Mouse (Mus musculus) cerebellum, adult 2 months (tissue): ENCODE measurements at regions not wholly inside any gene's neighbourhood (a gene's known extent, or its start where the extent isn't known, plus 50 kb on each side); places are given as distances from the start of the nearest gene placed in this dataset.

Experiments
- DNase-seq, 2 experiments: peaks; one replicate each; pipeline ENCODE4 v3.0.0; 2021
- H3K27ac ChIP-seq: fragments of 200-500 bp; 2 replicates; pipeline ENCODE4 v1.5.1; 2012; ENCODE audit warnings: low read length, control low read depth, inconsistent platforms; ENCODE audit not compliant: insufficient read depth
- H3K27me3 ChIP-seq: fragments of 200-500 bp; 2 replicates; pipeline ENCODE4 v1.6.1; 2012; ENCODE audit warnings: inconsistent platforms, mild to moderate bottlenecking, low read length, moderate library complexity; ENCODE audit not compliant: control insufficient read depth, insufficient read depth
- H3K4me1 ChIP-seq: fragments of 200-500 bp; 2 replicates; pipeline ENCODE4 v1.6.1; 2011; ENCODE audit warnings: low read length; ENCODE audit not compliant: control insufficient read depth, insufficient read depth
- H3K4me3 ChIP-seq: fragments of 200-500 bp; replicated peaks from 2 replicates; pipeline ENCODE3; 2011; ENCODE audit warnings: mild to moderate bottlenecking, low read depth, low read length, control low read depth; ENCODE audit not compliant: insufficient read depth
- CTCF ChIP-seq: fragments of 200-500 bp; IDR thresholded peaks from 2 replicates; pipeline ENCODE4 v1.5.1; 2011; ENCODE audit warnings: low read depth, mild to moderate bottlenecking, control low read depth, low read length, moderate library complexity, borderline replicate concordance; ENCODE audit not compliant: insufficient read depth
- POLR2A ChIP-seq: fragments of 200-500 bp; IDR thresholded peaks from 2 replicates; pipeline ENCODE4 v1.6.1; 2011; ENCODE audit warnings: low read length, control low read depth, borderline replicate concordance; ENCODE audit not compliant: insufficient read depth
- whole genome bisulfite sequencing: fragments of 180-500 bp; shearing (Covaris S2); methylation state at CpG from one replicate; pipeline ENCODE4 v1.1.7; 2018; 5-methylcytosine and 5-hydroxymethylcytosine counted together

- H3K27me3 ChIP-seq = no peaks in the 10 kb centered on the region
- DNase-seq = no peak
- no peak for TF ChIP-seq POLR2A
- WGBS = 4% methylated on average over 2 of the region's 2 CpGs
- no peaks in the 10 kb centered on the region for H3K4me1 ChIP-seq
- no peak overlapping the region for H3K27ac ChIP-seq
- H3K4me3 ChIP-seq = no peak overlapping the region
These were observed 50.3 kb downstream of the Anapc15-ps start for GRCm38 (mm10) chr10:95622879-95623517.

DNA sequence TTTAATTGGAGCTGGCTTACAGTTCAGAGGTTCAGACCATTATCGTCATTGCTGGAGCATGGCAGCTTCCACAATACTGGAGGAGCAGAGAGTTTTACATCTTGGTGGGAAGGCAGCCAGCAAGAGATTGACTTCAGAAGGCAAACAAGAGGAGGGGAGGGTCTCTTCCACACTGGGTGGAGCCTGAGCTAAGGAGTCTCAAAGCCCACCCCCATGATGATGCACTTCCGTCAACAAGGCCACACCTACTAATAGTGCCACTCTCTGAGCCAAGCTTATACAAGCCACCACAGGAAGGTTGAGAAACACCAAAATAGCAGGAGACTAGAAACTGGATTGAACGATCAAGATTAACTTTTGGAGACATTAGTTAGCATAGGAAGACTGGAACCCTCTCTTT, 52.5 kb downstream of the Anapc15-ps start:
- no peak overlapping the region for H3K4me3 ChIP-seq
- WGBS = 89% methylated on average over 3 of the region's 3 CpGs
- TF ChIP-seq POLR2A = no peak
- TF ChIP-seq CTCF = no peak
- no peaks in the 10 kb centered on the region for H3K27me3 ChIP-seq
- no peaks in the 10 kb centered on the region for H3K4me1 ChIP-seq
- DNase-seq = no peak
- H3K27ac ChIP-seq = no peak overlapping the region

GRCm38 (mm10) chr10:95619601-95620000, 53.6 kb downstream of the Anapc15-ps start:
- 4% methylated on average over 10 of the region's 10 CpGs for WGBS
- no peak for DNase-seq
- Histone ChIP-seq H3K27ac (no peak overlapping the region), H3K4me1 (no peaks in the 10 kb centered on the region), H3K27me3 (no peaks in the 10 kb centered on the region), H3K4me3 (no peak overlapping the region)
- TF ChIP-seq CTCF = no peak
- no peak for TF ChIP-seq POLR2A

DNA sequence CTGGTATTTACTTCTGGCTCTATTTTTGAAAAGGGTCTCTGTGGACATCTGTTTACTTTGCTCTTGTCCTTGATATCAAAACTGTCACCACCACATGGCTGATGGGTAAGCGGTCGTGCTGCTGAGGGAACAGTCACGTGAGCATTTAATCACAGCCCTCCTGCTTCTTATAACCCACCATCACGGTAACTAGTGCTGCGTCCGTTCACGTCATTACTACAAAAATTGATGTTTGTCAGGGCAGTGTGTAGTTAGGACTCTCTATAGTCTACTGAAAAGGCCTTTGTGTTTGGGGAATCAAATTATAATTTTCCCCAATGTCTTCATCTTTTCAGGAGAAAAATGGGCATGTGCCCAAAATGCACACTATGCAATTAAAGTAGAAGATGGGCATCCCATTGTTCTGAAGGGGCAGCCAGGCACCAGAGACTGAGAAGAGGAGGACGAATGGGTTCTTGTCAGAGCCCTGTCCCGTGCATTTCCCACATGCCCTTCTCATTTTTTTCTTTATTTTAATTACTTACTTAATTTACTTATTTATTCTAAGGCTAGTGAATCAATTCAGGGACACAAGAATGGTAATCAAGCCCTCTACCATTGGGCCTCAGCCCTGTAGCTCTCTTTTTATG, 54.6 kb upstream of the Nudt4 start:
- Histone ChIP-seq H3K4me3 (no peak overlapping the region), H3K27me3 (no peaks in the 10 kb centered on the region), H3K27ac (no peak overlapping the region), H3K4me1 (no peaks in the 10 kb centered on the region)
- 73% methylated on average over 9 of the region's 9 CpGs for WGBS
- TF ChIP-seq POLR2A = no peak
- TF ChIP-seq CTCF = no peak
- no peak for DNase-seq

GRCm38 (mm10) chr10:95616821-95617220, 52.9 kb upstream of the Nudt4 start:
- H3K27me3 ChIP-seq = no peaks in the 10 kb centered on the region
- peak in 1 of 2 experiments; percentile 32 for DNase-seq
- no peak overlapping the region for H3K4me3 ChIP-seq
- 25% methylated on average over 5 of the region's 5 CpGs for WGBS
- no peak overlapping the region for H3K27ac ChIP-seq
- TF ChIP-seq POLR2A (no peak), CTCF (no peak)
- no peaks in the 10 kb centered on the region for H3K4me1 ChIP-seq

GRCm38 (mm10) chr10:95615849-95616650, 52.1 kb upstream of the Nudt4 start:
- TF ChIP-seq CTCF (no peak), POLR2A (no peak)

More at GRCm38 (mm10) chr10:95615849-95616650, 52.1 kb upstream of the Nudt4 start:
- H3K27ac ChIP-seq = no peak overlapping the region
- H3K4me1 ChIP-seq = no peaks in the 10 kb centered on the region; the same call in 1 of the 2 replicates
- no peak for DNase-seq
- H3K4me3 ChIP-seq = no peak overlapping the region
- H3K27me3 ChIP-seq = no peaks in the 10 kb centered on the region
- 86% methylated on average over 25 of the region's 25 CpGs for WGBS
